ENCODE assay signal across 8 mouse cellular contexts in genomic region chr4:125124424-125125209, GRCm38 (mm10). TPM values are rescaled to one million over a fixed set of nuclear protein-coding genes. Genes with fewer than 3 reads are reported as not detected.
DNase-seq lines count a peak whose midpoint lies in the region; ATAC-seq and TF ChIP-seq lines count a peak whose summit lies in the region.

No protein-coding gene starts in this region.

- H3K9ac ChIP-seq in hindbrain, postnatal 0 days (replicated peaks; ENCODE audit: low read length) = no peak overlapping the region
- H3K9ac ChIP-seq in liver, embryonic 11.5 days (ENCODE audit: low read depth, low read length) = 0 out of 2 replicates have a peak overlapping the region, but pooled peaks have one; percentile 22
- H3K9ac ChIP-seq in midbrain, embryonic 16.5 days (ENCODE audit: low read depth, low read length) = no peak overlapping the region
- H3K9ac ChIP-seq in midbrain, embryonic 14.5 days (replicated peaks; ENCODE audit: low read length) = no peak overlapping the region

- TF ChIP-seq CTCF in hindbrain, postnatal 0 days (IDR thresholded peaks at IDR 0.05; ENCODE audit: low read depth) = no peak

- H3K27ac ChIP-seq in hindbrain, embryonic 10.5 days = peak overlapping the region; percentile 50; the same call in 1 of the 2 replicates
- H3K27ac ChIP-seq in hindbrain, postnatal 0 days = no peak overlapping the region
- H3K27ac ChIP-seq in heart, embryonic 10.5 days = peak overlapping the region; percentile 78
- H3K27ac ChIP-seq in liver, embryonic 11.5 days (ENCODE audit: low read depth, low read length) = peak overlapping the region; percentile 62
- no peak overlapping the region for H3K27ac ChIP-seq in midbrain, embryonic 16.5 days (ENCODE audit: low read length)
- no peak overlapping the region for H3K27ac ChIP-seq in midbrain, embryonic 14.5 days (replicated peaks; ENCODE audit: low read depth, low read length)

- H3K4me3 ChIP-seq in hindbrain, embryonic 10.5 days = no peak overlapping the region
- H3K4me3 ChIP-seq in hindbrain, postnatal 0 days (ENCODE audit: low read length) = no peak overlapping the region
- no peak overlapping the region for H3K4me3 ChIP-seq in heart, embryonic 10.5 days
- no peak overlapping the region for H3K4me3 ChIP-seq in liver, embryonic 11.5 days (ENCODE audit: low read depth, low read length)
- no peak overlapping the region for H3K4me3 ChIP-seq in midbrain, embryonic 16.5 days (ENCODE audit: low read depth, low read length)
- no peak overlapping the region for H3K4me3 ChIP-seq in midbrain, embryonic 14.5 days (replicated peaks; ENCODE audit: low read depth, low read length)

- no peaks in the 10 kb centered on the region for H3K9me3 ChIP-seq in hindbrain, embryonic 10.5 days
- no peaks in the 10 kb centered on the region for H3K9me3 ChIP-seq in hindbrain, postnatal 0 days (ENCODE audit: low read length)
- no peaks in the 10 kb centered on the region for H3K9me3 ChIP-seq in heart, embryonic 10.5 days
- H3K9me3 ChIP-seq in liver, embryonic 11.5 days (ENCODE audit: control insufficient read depth, low read length) = no peaks in the 10 kb centered on the region
- H3K9me3 ChIP-seq in midbrain, embryonic 16.5 days (replicated peaks; ENCODE audit: control insufficient read depth, low read length, poor library complexity, severe bottlenecking) = no peaks in the 10 kb centered on the region
- no peaks in the 10 kb centered on the region for H3K9me3 ChIP-seq in midbrain, embryonic 14.5 days (ENCODE audit: control insufficient read depth, low read length)

- no peak for ATAC-seq in hindbrain, postnatal 0 days
- ATAC-seq in liver, embryonic 11.5 days (replicated peaks; ENCODE audit: low FRiP score) = no peak
- ATAC-seq in midbrain, embryonic 16.5 days = no peak
- no peak for ATAC-seq in midbrain, embryonic 14.5 days (ENCODE audit: low FRiP score, low TSS enrichment)

- H3K4me1 ChIP-seq in hindbrain, embryonic 10.5 days (replicated peaks) = peaks cover 62% of the 10 kb centered on the region
- H3K4me1 ChIP-seq in hindbrain, postnatal 0 days (ENCODE audit: insufficient read depth, low read length) = 0 out of 2 replicates have a peak, but pooled peaks cover 6% of the 10 kb centered on the region
- H3K4me1 ChIP-seq in heart, embryonic 10.5 days = peaks cover 63% of the 10 kb centered on the region
- peaks cover 47% of the 10 kb centered on the region for H3K4me1 ChIP-seq in liver, embryonic 11.5 days (replicated peaks; ENCODE audit: control insufficient read depth, insufficient read depth, low read length)
- H3K4me1 ChIP-seq in midbrain, embryonic 16.5 days (ENCODE audit: control insufficient read depth, insufficient read depth, low read length) = peaks cover 3% of the 10 kb centered on the region; the same call in 1 of the 2 replicates
- H3K4me1 ChIP-seq in midbrain, embryonic 14.5 days (ENCODE audit: control insufficient read depth, insufficient read depth, low read length) = peaks cover 16% of the 10 kb centered on the region; the same call in 1 of the 2 replicates

- H3K4me2 ChIP-seq in hindbrain, postnatal 0 days (ENCODE audit: low read depth, low read length) = no peak overlapping the region
- peak overlapping the region; percentile 41 for H3K4me2 ChIP-seq in liver, embryonic 11.5 days
- H3K4me2 ChIP-seq in midbrain, embryonic 16.5 days (ENCODE audit: low read length) = no peak overlapping the region
- no peak overlapping the region for H3K4me2 ChIP-seq in midbrain, embryonic 14.5 days (ENCODE audit: low read length)

- WGBS in hindbrain, embryonic 10.5 days = 50% methylated on average over 7 of the region's 7 CpGs
- WGBS in hindbrain, postnatal 0 days = 41% methylated on average over 7 of the region's 7 CpGs
- 33% methylated on average over 7 of the region's 7 CpGs for WGBS in heart, embryonic 10.5 days
- WGBS in liver, embryonic 11.5 days = 39% methylated on average over 7 of the region's 7 CpGs
- 47% methylated on average over 7 of the region's 7 CpGs for WGBS in midbrain, embryonic 16.5 days
- WGBS in midbrain, embryonic 14.5 days = 49% methylated on average over 7 of the region's 7 CpGs

- intact Hi-C loops in left cerebral cortex, postnatal 10 days (cut with DNase I) = no loop called here

- 0 out of 2 replicates have a peak, but pooled peaks cover 2% of the 10 kb centered on the region for H3K36me3 ChIP-seq in hindbrain, embryonic 10.5 days
- H3K36me3 ChIP-seq in hindbrain, postnatal 0 days (ENCODE audit: insufficient read depth, low read length) = no peaks in the 10 kb centered on the region
- peaks cover 14% of the 10 kb centered on the region; the same call in 1 of the 2 replicates for H3K36me3 ChIP-seq in heart, embryonic 10.5 days
- H3K36me3 ChIP-seq in liver, embryonic 11.5 days (ENCODE audit: control insufficient read depth, insufficient read depth, low read length) = peaks cover 4% of the 10 kb centered on the region; the same call in 1 of the 2 replicates
- H3K36me3 ChIP-seq in midbrain, embryonic 16.5 days (ENCODE audit: control insufficient read depth, insufficient read depth, low read length) = no peaks in the 10 kb centered on the region
- no peaks in the 10 kb centered on the region for H3K36me3 ChIP-seq in midbrain, embryonic 14.5 days (ENCODE audit: control insufficient read depth, insufficient read depth, low read length)

- H3K27me3 ChIP-seq in hindbrain, embryonic 10.5 days (ENCODE audit: insufficient read depth, poor library complexity, severe bottlenecking) = peaks cover 55% of the 10 kb centered on the region
- no peaks in the 10 kb centered on the region for H3K27me3 ChIP-seq in hindbrain, postnatal 0 days (ENCODE audit: insufficient read depth, low read length)
- peaks cover 14% of the 10 kb centered on the region; the same call in 1 of the 2 replicates for H3K27me3 ChIP-seq in heart, embryonic 10.5 days (ENCODE audit: insufficient read depth, poor library complexity, severe bottlenecking)
- H3K27me3 ChIP-seq in liver, embryonic 11.5 days (replicated peaks; ENCODE audit: control insufficient read depth, insufficient read depth, low read length) = no peaks in the 10 kb centered on the region
- H3K27me3 ChIP-seq in midbrain, embryonic 16.5 days (ENCODE audit: control insufficient read depth, insufficient read depth, low read depth, low read length) = peaks cover 14% of the 10 kb centered on the region
- H3K27me3 ChIP-seq in midbrain, embryonic 14.5 days (ENCODE audit: control insufficient read depth, insufficient read depth, low read length) = peaks cover 16% of the 10 kb centered on the region; the same call in 1 of the 2 replicates

- no peak for DNase-seq in hindbrain, embryonic 10.5 days (ENCODE audit: low spot score)
- no peak for DNase-seq in hindbrain, postnatal 0 days (ENCODE audit: low spot score)
- DNase-seq in heart, embryonic 10.5 days (ENCODE audit: low spot score) = no peak
- DNase-seq in liver, embryonic 11.5 days (ENCODE audit: low spot score) = no peak
- DNase-seq in spleen, postnatal 4 days (ENCODE audit: low spot score in 2 of 2) = peak; percentile 72 to 79
- DNase-seq in midbrain, embryonic 14.5 days = no peak
- DNase-seq in left cerebral cortex, postnatal 10 days (ENCODE audit: extremely low spot score in 1 of 2, low spot score in 2 of 2) = no peak

RNA-seq across cellular contexts. Expression of gene Zc3h12a, which starts 3.0 kb away (rescaled TPM):
- polyA plus RNA-seq in hindbrain, embryonic 10.5 days (2016; fragmentation: Nextera tagmentation; extraction: Ambion mirVana) = 0.20 and 0.65 TPM in 2 replicates
- total RNA-seq in hindbrain, postnatal 0 days (2014; rRNA removed) = not detected in 2 replicates
- 0.16 and 0.31 TPM in 2 replicates for polyA plus RNA-seq in hindbrain, postnatal 0 days (2015; fragmentation: Nextera tagmentation; extraction: Ambion mirVana)
- 0.92 and 1.2 TPM in 2 replicates for polyA plus RNA-seq in heart, embryonic 10.5 days (2016; fragmentation: Nextera tagmentation; extraction: Ambion mirVana)
- 1.0 and 1.3 TPM in 2 replicates for polyA plus RNA-seq in liver, embryonic 11.5 days (2014; fragmentation: Nextera tagmentation; extraction: Ambion mirVana)
- not detected in 2 replicates for polyA plus RNA-seq in midbrain, embryonic 16.5 days (2015; fragmentation: Nextera tagmentation; extraction: Ambion mirVana)
- polyA plus RNA-seq in midbrain, embryonic 14.5 days (2014; fragmentation: Nextera tagmentation; extraction: Ambion mirVana) = 0.22 and 0.46 TPM in 2 replicates
- total RNA-seq in left cerebral cortex, postnatal 10 days (2021) = 1 to 10 TPM in 1 of 2 experiments, under 1 TPM in 1; 0.57 to 1.2 TPM

RNA-seq across cellular contexts. Expression of gene Meaf6, which starts 39.7 kb away (rescaled TPM):
- polyA plus RNA-seq in hindbrain, embryonic 10.5 days (2016; fragmentation: Nextera tagmentation; extraction: Ambion mirVana) = 85.1 and 92.8 TPM in 2 replicates
- 47.0 and 50.4 TPM in 2 replicates for total RNA-seq in hindbrain, postnatal 0 days (2014; rRNA removed)
- polyA plus RNA-seq in hindbrain, postnatal 0 days (2015; fragmentation: Nextera tagmentation; extraction: Ambion mirVana) = 131 and 133 TPM in 2 replicates
- 43.6 and 55.6 TPM in 2 replicates for polyA plus RNA-seq in heart, embryonic 10.5 days (2016; fragmentation: Nextera tagmentation; extraction: Ambion mirVana)
- polyA plus RNA-seq in liver, embryonic 11.5 days (2014; fragmentation: Nextera tagmentation; extraction: Ambion mirVana) = 53.6 and 54.2 TPM in 2 replicates
- 181 and 186 TPM in 2 replicates for polyA plus RNA-seq in midbrain, embryonic 16.5 days (2015; fragmentation: Nextera tagmentation; extraction: Ambion mirVana)
- 171 and 183 TPM in 2 replicates for polyA plus RNA-seq in midbrain, embryonic 14.5 days (2014; fragmentation: Nextera tagmentation; extraction: Ambion mirVana)
- total RNA-seq in left cerebral cortex, postnatal 10 days (2021) = 100 to 1,000 TPM; 142 to 151 TPM

RNA-seq across cellular contexts. Expression of gene Snip1, which starts 58.1 kb away (rescaled TPM):
- polyA plus RNA-seq in hindbrain, embryonic 10.5 days (2016; fragmentation: Nextera tagmentation; extraction: Ambion mirVana) = 29.2 and 30.7 TPM in 2 replicates
- 29.2 and 35.0 TPM in 2 replicates for total RNA-seq in hindbrain, postnatal 0 days (2014; rRNA removed)
- 15.7 and 16.3 TPM in 2 replicates for polyA plus RNA-seq in hindbrain, postnatal 0 days (2015; fragmentation: Nextera tagmentation; extraction: Ambion mirVana)
- polyA plus RNA-seq in heart, embryonic 10.5 days (2016; fragmentation: Nextera tagmentation; extraction: Ambion mirVana) = 22.0 and 25.6 TPM in 2 replicates
- 26.7 and 31.3 TPM in 2 replicates for polyA plus RNA-seq in liver, embryonic 11.5 days (2014; fragmentation: Nextera tagmentation; extraction: Ambion mirVana)
- 23.2 and 24.8 TPM in 2 replicates for polyA plus RNA-seq in midbrain, embryonic 16.5 days (2015; fragmentation: Nextera tagmentation; extraction: Ambion mirVana)
- polyA plus RNA-seq in midbrain, embryonic 14.5 days (2014; fragmentation: Nextera tagmentation; extraction: Ambion mirVana) = 27.7 and 31.2 TPM in 2 replicates
- 10 to 100 TPM; 12.8 to 13.7 TPM for total RNA-seq in left cerebral cortex, postnatal 10 days (2021)

RNA-seq across cellular contexts. Expression of gene Dnali1, which starts 59.1 kb away (rescaled TPM):
- polyA plus RNA-seq in hindbrain, embryonic 10.5 days (2016; fragmentation: Nextera tagmentation; extraction: Ambion mirVana) = 0.36 and 0.92 TPM in 2 replicates
- total RNA-seq in hindbrain, postnatal 0 days (2014; rRNA removed) = 0.73 and 2.4 TPM in 2 replicates
- 1.4 and 1.5 TPM in 2 replicates for polyA plus RNA-seq in hindbrain, postnatal 0 days (2015; fragmentation: Nextera tagmentation; extraction: Ambion mirVana)
- 0.12 and 0.28 TPM in 2 replicates for polyA plus RNA-seq in heart, embryonic 10.5 days (2016; fragmentation: Nextera tagmentation; extraction: Ambion mirVana)
- 0.07 and 0.19 TPM in 2 replicates for polyA plus RNA-seq in liver, embryonic 11.5 days (2014; fragmentation: Nextera tagmentation; extraction: Ambion mirVana)
- 1.2 and 1.7 TPM in 2 replicates for polyA plus RNA-seq in midbrain, embryonic 16.5 days (2015; fragmentation: Nextera tagmentation; extraction: Ambion mirVana)
- polyA plus RNA-seq in midbrain, embryonic 14.5 days (2014; fragmentation: Nextera tagmentation; extraction: Ambion mirVana) = 0.92 and 1.0 TPM in 2 replicates
- under 1 TPM; 0.16 to 0.21 TPM for total RNA-seq in left cerebral cortex, postnatal 10 days (2021)

Comparison
In these comparisons a context has a peak if more than half of its experiments do, and no peak if none do; other contexts are left out.
1. H3K27ac ChIP-seq: peak in hindbrain, embryonic 10.5 days (single experiment), heart, embryonic 10.5 days (single experiment) and liver, embryonic 11.5 days (single experiment); none in hindbrain, postnatal 0 days (single experiment), midbrain, embryonic 16.5 days (single experiment) and midbrain, embryonic 14.5 days (single experiment).
2. DNase-seq: peak in spleen, postnatal 4 days (2 of 2); none in hindbrain, embryonic 10.5 days (single experiment), hindbrain, postnatal 0 days (single experiment), heart, embryonic 10.5 days (single experiment), liver, embryonic 11.5 days (single experiment), midbrain, embryonic 14.5 days (single experiment) and left cerebral cortex, postnatal 10 days (0 of 2).